Mouse (Mus musculus) stomach, embryonic 14.5 days (tissue): ENCODE data around the gene Krtcap3. TPM values are rescaled to one million over a fixed set of nuclear protein-coding genes. Genes with fewer than 3 reads are reported as not detected.

Source experiments
- ATAC-seq: fragments of 200-750 bp; cut with Nextera tagmentation; 2 replicates; pipeline ENCODE4 v1.8.0; 2017; ENCODE audit warnings: low read depth, moderate TSS enrichment; ENCODE audit not compliant: insufficient number of reproducible peaks, insufficient read depth, low FRiP score
- H3K27ac ChIP-seq: fragments of 300-500 bp; sonication (generic); 2 replicates; pipeline ENCODE4 v1.5.1; 2014; ENCODE audit warnings: mild to moderate bottlenecking, low read length, moderate library complexity, mixed read lengths
- H3K27me3 ChIP-seq: fragments of 300-500 bp; sonication (generic); 2 replicates; pipeline ENCODE4 v1.6.1; 2014; ENCODE audit warnings: low read length, control low read depth, mixed read lengths; ENCODE audit not compliant: control insufficient read depth, insufficient read depth
- H3K36me3 ChIP-seq: fragments of 300-500 bp; sonication (generic); 2 replicates; pipeline ENCODE4 v1.6.1; 2014; ENCODE audit warnings: mild to moderate bottlenecking, control low read depth, low read length, moderate library complexity, mixed read lengths; ENCODE audit not compliant: control insufficient read depth, insufficient read depth
- H3K4me1 ChIP-seq: fragments of 300-500 bp; sonication (generic); 2 replicates; pipeline ENCODE4 v1.6.1; 2014; ENCODE audit warnings: low read length, control low read depth, mixed read lengths; ENCODE audit not compliant: control insufficient read depth, insufficient read depth
- H3K4me2 ChIP-seq: fragments of 300-500 bp; sonication (generic); replicated peaks from 2 replicates; pipeline ENCODE4 v1.6.1; 2014; ENCODE audit warnings: low read depth, low read length, control low read depth
- H3K4me3 ChIP-seq: fragments of 300-500 bp; sonication (generic); 2 replicates; pipeline ENCODE4 v1.5.1; 2014; ENCODE audit warnings: low read depth, low read length, control low read depth
- H3K9ac ChIP-seq: fragments of 300-500 bp; sonication (generic); replicated peaks from 2 replicates; pipeline ENCODE4 v1.6.1; 2014; ENCODE audit warnings: low read depth, mild to moderate bottlenecking, control low read depth, low read length, moderate library complexity, mixed read lengths
- H3K9me3 ChIP-seq: fragments of 300-500 bp; sonication (generic); 2 replicates; pipeline ENCODE4 v1.6.1; 2016; ENCODE audit warnings: low read depth, low read length, control low read depth; ENCODE audit not compliant: control insufficient read depth
- WGBS: fragments of 180-500 bp; shearing (Covaris S2); extraction: QIAGEN DNeasy Blood & Tissue Kit; methylation state at CpG from one replicate; pipeline ENCODE4 v1.1.7; 2014; 5-methylcytosine and 5-hydroxymethylcytosine counted together
- polyA plus RNA-seq: library from polyadenylated mRNA; unstranded; fragments of >200 nt; fragmentation: Nextera tagmentation; extraction: Ambion mirVana; gene quantifications from 2 replicates; pipeline ENCODE4 v1.2.1, GENCODE M21; 2014

The Krtcap3 gene
- polyA plus RNA-seq, 1 experiment from 2014 or later = 63.6 TPM

DNA sequence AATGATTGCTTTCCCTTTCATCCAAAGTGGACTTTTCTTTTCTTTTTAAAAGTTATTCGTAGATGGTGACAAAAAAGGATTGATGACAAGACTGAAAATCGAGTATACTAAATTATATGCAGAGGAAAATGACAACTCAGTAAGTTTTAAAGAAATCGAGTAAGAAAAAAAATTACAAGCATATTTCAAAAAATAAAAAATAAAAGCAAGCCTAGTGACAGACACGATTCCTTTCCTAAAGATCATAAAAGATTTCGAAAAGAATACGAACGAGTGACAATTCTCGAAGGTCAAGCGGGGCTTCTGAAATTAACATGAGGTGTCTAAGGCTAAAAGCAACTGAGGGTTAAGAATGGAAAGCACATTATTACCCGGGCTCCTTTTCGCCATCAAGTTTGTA lies 32.0 kb upstream of the Krtcap3 start:
- Histone ChIP-seq H3K9ac (peak overlapping the region; percentile 87), H3K4me3 (peak overlapping the region; percentile 100), H3K27me3 (no peaks in the 10 kb centered on the region), H3K4me2 (peak overlapping the region; percentile 84), H3K9me3 (no peaks in the 10 kb centered on the region), H3K27ac (peak overlapping the region; percentile 92; the same call in 1 of the 2 replicates), H3K4me1 (0 out of 2 replicates have a peak, but pooled peaks cover 4% of the 10 kb centered on the region), H3K36me3 (no peaks in the 10 kb centered on the region)
- WGBS = 2% methylated on average over 11 of the region's 11 CpGs
- ATAC-seq = no peak

DNA sequence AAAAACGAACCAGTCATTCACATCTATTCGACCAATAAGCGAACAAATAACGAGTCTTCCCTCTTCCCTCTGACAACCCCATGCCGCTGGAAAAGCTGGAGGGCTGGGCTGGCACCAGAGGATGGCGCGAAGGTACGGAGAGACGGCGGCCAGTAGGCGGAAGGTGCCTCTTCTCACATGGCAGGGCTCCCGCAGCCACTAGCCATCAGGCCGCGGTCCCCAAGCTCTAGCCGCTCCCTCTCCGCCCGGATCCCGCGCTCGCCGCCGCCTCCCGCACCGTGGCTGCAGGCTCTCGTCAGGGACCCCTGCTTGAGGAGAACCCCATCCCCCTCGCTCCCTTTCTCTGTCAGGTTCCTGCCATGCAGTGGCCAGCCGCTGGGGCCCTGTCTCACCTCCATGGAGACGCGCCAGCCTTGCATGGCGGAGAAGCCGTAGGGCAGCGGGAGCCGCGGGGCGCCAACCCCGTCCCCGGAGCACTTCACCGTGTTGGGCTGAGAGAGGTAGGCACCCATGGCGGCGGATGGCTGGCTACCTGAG lies 31.5 kb upstream of the Krtcap3 start:
- peak overlapping the region; percentile 92 for H3K27ac ChIP-seq
- peak overlapping the region; percentile 87 for H3K9ac ChIP-seq
- peak overlapping the region; percentile 84 for H3K4me2 ChIP-seq
- no peaks in the 10 kb centered on the region for H3K27me3 ChIP-seq
- H3K4me1 ChIP-seq = 0 out of 2 replicates have a peak, but pooled peaks cover 4% of the 10 kb centered on the region
- peak overlapping the region; percentile 100 for H3K4me3 ChIP-seq
- WGBS = under 1% methylated on average over 40 of the region's 40 CpGs
- no peaks in the 10 kb centered on the region for H3K36me3 ChIP-seq
- peak; percentile 60 for ATAC-seq
- no peaks in the 10 kb centered on the region for H3K9me3 ChIP-seq

DNA sequence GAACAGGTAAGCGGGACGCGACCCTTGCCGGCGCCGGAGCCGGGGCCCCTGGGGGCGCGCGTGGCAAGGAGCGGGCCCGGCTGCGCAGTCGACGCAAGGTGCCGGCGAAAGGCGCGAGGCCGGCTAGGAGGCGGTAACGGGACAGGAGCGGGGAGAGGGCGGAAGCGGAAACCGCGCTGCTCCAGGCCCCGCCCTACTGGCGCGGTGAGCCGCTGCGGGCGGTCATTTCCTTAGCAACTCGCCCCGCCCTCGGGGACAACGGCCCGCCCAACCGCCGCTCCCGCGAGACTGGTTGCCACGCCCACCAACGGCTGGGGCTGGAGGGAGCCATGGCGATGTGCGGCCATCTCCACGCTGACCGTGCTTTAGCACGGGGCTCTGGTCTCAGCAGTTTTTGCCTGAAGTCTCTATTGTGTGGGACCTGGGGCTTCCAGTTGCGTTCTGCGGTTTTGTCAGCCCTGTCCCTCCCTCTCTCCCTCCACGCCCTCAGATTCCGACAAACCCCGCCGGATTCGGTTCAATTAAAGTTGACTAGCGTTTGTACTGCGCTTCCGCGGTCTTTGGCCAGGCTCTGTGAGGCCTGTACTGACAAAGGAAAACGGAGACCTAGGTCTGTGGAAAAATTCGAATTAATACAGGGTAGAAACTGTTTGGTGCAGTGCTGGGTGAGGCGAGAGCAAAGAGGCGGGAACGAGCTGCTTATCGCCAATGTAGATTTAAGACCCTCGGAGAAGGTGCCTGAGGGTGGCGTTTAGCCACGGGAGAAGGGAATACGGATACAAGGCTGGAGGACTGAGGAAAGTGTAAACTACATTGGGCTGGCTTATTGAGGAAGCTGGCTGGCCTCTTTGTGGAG lies 30.8 kb upstream of the Krtcap3 start, which contains the start of gene Ppm1g:
Gene Ppm1g (minus strand): TSS at position 240 of the 856 bp plus-strand sequence.
- Histone ChIP-seq H3K9me3 (no peaks in the 10 kb centered on the region), H3K4me2 (peak within 1 kb of the TSS; percentile 84), H3K4me3 (peak within 1 kb of the TSS; percentile 100), H3K36me3 (no peaks in the 10 kb centered on the region), H3K27me3 (no peaks in the 10 kb centered on the region), H3K27ac (peak within 1 kb of the TSS; percentile 92), H3K9ac (peak within 1 kb of the TSS; percentile 87), H3K4me1 (0 out of 2 replicates have a peak, but pooled peaks cover 4% of the 10 kb centered on the region)
- ATAC-seq = peak; percentile 96
- 1% methylated on average over 63 of the region's 70 CpGs for WGBS

- H3K4me1 ChIP-seq = 0 out of 2 replicates have a peak, but pooled peaks cover 4% of the 10 kb centered on the region
- peak overlapping the region; percentile 80 for H3K4me2 ChIP-seq
- H3K36me3 ChIP-seq = no peaks in the 10 kb centered on the region
- H3K9ac ChIP-seq = peak overlapping the region; percentile 80
- 16% methylated on average over 11 of the region's 11 CpGs for WGBS
- ATAC-seq = no peak
- no peaks in the 10 kb centered on the region for H3K9me3 ChIP-seq
- peak overlapping the region; percentile 92 for H3K27ac ChIP-seq
- H3K27me3 ChIP-seq = no peaks in the 10 kb centered on the region
- peak overlapping the region; percentile 100 for H3K4me3 ChIP-seq
These were observed 30.1 kb upstream of the Krtcap3 start for GRCm38 (mm10) chr5:31221304-31221945.

DNA sequence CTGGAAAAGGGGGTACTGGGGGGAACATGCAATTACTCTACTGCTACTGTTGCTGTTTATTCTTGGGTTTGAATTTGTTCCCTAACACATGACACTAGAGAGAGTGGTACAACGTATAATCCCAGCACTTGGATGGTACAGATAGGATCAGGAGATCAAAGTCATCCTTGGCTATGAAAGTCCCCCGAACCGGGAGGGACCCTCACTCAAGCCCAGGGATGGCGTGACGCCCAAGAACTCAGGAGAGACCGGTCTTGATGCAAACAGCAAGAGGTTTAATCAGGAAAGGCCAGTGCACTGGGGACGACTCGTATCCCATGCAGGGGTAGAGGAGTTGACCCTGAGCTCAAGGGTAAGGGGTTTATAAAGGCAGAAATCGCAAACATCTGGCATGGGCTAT lies 28.8 kb upstream of the Krtcap3 start:
- Histone ChIP-seq H3K4me1 (0 out of 2 replicates have a peak, but pooled peaks cover 4% of the 10 kb centered on the region), H3K9me3 (no peaks in the 10 kb centered on the region), H3K4me3 (no peak overlapping the region), H3K36me3 (no peaks in the 10 kb centered on the region), H3K27me3 (no peaks in the 10 kb centered on the region), H3K27ac (no peak overlapping the region), H3K4me2 (no peak overlapping the region), H3K9ac (no peak overlapping the region)
- ATAC-seq = no peak
- 93% methylated on average over 9 of the region's 9 CpGs for WGBS

GRCm38 (mm10) chr5:31226641-31227040 lies 24.9 kb upstream of the Krtcap3 start:
- 75% methylated on average over 1 of the region's 1 CpGs for WGBS
- no peaks in the 10 kb centered on the region for H3K4me1 ChIP-seq

GRCm38 (mm10) chr5:31240637-31241521 lies 10.6 kb upstream of the Krtcap3 start, which contains the start of the genes Nrbp1 and Gm9970:
TSS of gene Nrbp1 (plus strand) at chr5:31240864.
TSS of gene Gm9970 (minus strand) at chr5:31241232.
- no peaks in the 10 kb centered on the region for H3K27me3 ChIP-seq
- ATAC-seq = peak; percentile 98
- under 1% methylated on average over 94 of the region's 103 CpGs for WGBS

More at GRCm38 (mm10) chr5:31226641-31227040, 24.9 kb upstream of the Krtcap3 start:
- Histone ChIP-seq H3K9me3 (no peaks in the 10 kb centered on the region), H3K27me3 (no peaks in the 10 kb centered on the region), H3K27ac (no peak overlapping the region), H3K36me3 (no peaks in the 10 kb centered on the region), H3K4me3 (no peak overlapping the region), H3K4me2 (no peak overlapping the region), H3K9ac (no peak overlapping the region)
- no peak for ATAC-seq

More at GRCm38 (mm10) chr5:31240637-31241521, 10.6 kb upstream of the Krtcap3 start, which contains the start of the genes Nrbp1 and Gm9970:
- H3K4me1 ChIP-seq = peaks cover 5% of the 10 kb centered on the region; the same call in 1 of the 2 replicates
- H3K9me3 ChIP-seq = no peaks in the 10 kb centered on the region
- peak within 1 kb of the TSS; percentile 71 for H3K4me2 ChIP-seq
- H3K36me3 ChIP-seq = peaks cover 23% of the 10 kb centered on the region
- peak within 1 kb of the TSS; percentile 98 for H3K27ac ChIP-seq
- H3K9ac ChIP-seq = peak within 1 kb of the TSS; percentile 99
- H3K4me3 ChIP-seq = peak within 1 kb of the TSS; percentile 91
